Comparison of ENCODE assay signal across 26 mouse cellular contexts in genomic region chr5:112841850-112842249, GRCm38 (mm10). TPM values are rescaled to one million over a fixed set of nuclear protein-coding genes. Genes with fewer than 3 reads are reported as not detected.
DNase-seq lines count a peak whose midpoint lies in the region; ATAC-seq and TF ChIP-seq lines count a peak whose summit lies in the region.
"Had no signal": no experiment of that assay in that cellular context is flagged by ENCODE, and none has a peak within 500 bp of the region (broad histone marks: within the 10 kb centered on the region; RNA-seq: fewer than 3 reads in every experiment).

No protein-coding gene starts in this region.

- H3K4me1 ChIP-seq in forebrain, postnatal 0 days (ENCODE audit: insufficient read depth) = peaks cover 16% of the 10 kb centered on the region; the same call in 1 of the 2 replicates
- H3K4me1 ChIP-seq in forebrain, embryonic 10.5 days = peaks cover 30% of the 10 kb centered on the region
- H3K4me1 ChIP-seq in midbrain, embryonic 15.5 days = peaks cover 38% of the 10 kb centered on the region
- H3K4me1 ChIP-seq: heart, embryonic 13.5 days had no signal

- H3K9me3 ChIP-seq in forebrain, postnatal 0 days (ENCODE audit: low read length) = no peaks in the 10 kb centered on the region
- no peaks in the 10 kb centered on the region for H3K9me3 ChIP-seq in forebrain, embryonic 10.5 days
- H3K9me3 ChIP-seq in midbrain, embryonic 15.5 days = no peaks in the 10 kb centered on the region
- H3K9me3 ChIP-seq: embryonic facial prominence, embryonic 10.5 days; embryonic facial prominence, embryonic 13.5 days; heart, embryonic 10.5 days; heart, embryonic 13.5 days; hindbrain, embryonic 12.5 days had no signal

- TF ChIP-seq POLR2A in brain, embryonic 14.5 days (IDR thresholded peaks at IDR 0.05; ENCODE audit: borderline replicate concordance, extremely low read depth, insufficient read depth, insufficient read length, poor library complexity, severe bottlenecking) = no peak

- no peak overlapping the region for H3K4me2 ChIP-seq in forebrain, postnatal 0 days (ENCODE audit: low read depth)
- H3K4me2 ChIP-seq in midbrain, embryonic 15.5 days = no peak overlapping the region
- H3K4me2 ChIP-seq: embryonic facial prominence, embryonic 13.5 days; heart, embryonic 13.5 days; hindbrain, embryonic 12.5 days had no signal

- peak; percentile 40; the same call in 1 of the 2 replicates for ATAC-seq in forebrain, postnatal 0 days
- ATAC-seq in midbrain, embryonic 15.5 days (replicated peaks) = no peak
- ATAC-seq: activated CD4-positive, CD25-positive, alpha-beta regulatory T cell, adult 4 months; forebrain, embryonic 14.5 days had no signal

- no peak for DNase-seq in forebrain, postnatal 0 days
- no peak for DNase-seq in forebrain, embryonic 10.5 days (ENCODE audit: extremely low spot score, low spot score)
- DNase-seq in layer of hippocampus, adult 2 months (ENCODE audit: low spot score in 2 of 2) = no peak
- DNase-seq in layer of hippocampus, adult 11-12 months (ENCODE audit: low spot score) = no peak
- DNase-seq in brain, embryonic 14.5 days (ENCODE audit: low read depth) = peak; percentile 56
- DNase-seq in spleen, postnatal 36 days (ENCODE audit: low spot score in 2 of 2) = no peak
- DNase-seq in adrenal gland, adult 18-20 months (ENCODE audit: low spot score in 2 of 2) = no peak
- DNase-seq: adrenal gland, postnatal 10 days; adrenal gland, postnatal 36 days; cerebellum, adult 11 months; cerebellum, adult 2 months; cerebellum, adult 9-11 months; cerebellum, postnatal 25 days; embryo, embryonic 11 days; gastrocnemius, postnatal 25 days; heart, adult 2 months; heart, postnatal 14 days; heart, postnatal 4 days had no signal

- no peak overlapping the region for H3K27ac ChIP-seq in forebrain, postnatal 0 days (ENCODE audit: low read depth, low read length)
- H3K27ac ChIP-seq in forebrain, embryonic 10.5 days = no peak overlapping the region
- H3K27ac ChIP-seq in layer of hippocampus, adult 2 months = 0 out of 2 replicates have a peak overlapping the region, but pooled peaks have one; percentile 14
- H3K27ac ChIP-seq in midbrain, embryonic 15.5 days = peak overlapping the region; percentile 35; the same call in 1 of the 2 replicates
- H3K27ac ChIP-seq: embryonic facial prominence, embryonic 10.5 days; embryonic facial prominence, embryonic 13.5 days; heart, adult 2 months; heart, embryonic 10.5 days; heart, embryonic 13.5 days; hindbrain, embryonic 12.5 days had no signal

- 34% methylated on average over 6 of the region's 6 CpGs for WGBS in forebrain, postnatal 0 days
- WGBS in forebrain, embryonic 10.5 days = 44% methylated on average over 6 of the region's 6 CpGs
- WGBS in midbrain, embryonic 15.5 days = 23% methylated on average over 6 of the region's 6 CpGs

- no peak for TF ChIP-seq CTCF in forebrain, postnatal 0 days (IDR thresholded peaks at IDR 0.05; ENCODE audit: low read depth)
- no peak for TF ChIP-seq CTCF in layer of hippocampus, adult 2 months (conservative IDR thresholded peaks at IDR 0.05)
- no peak for TF ChIP-seq CTCF in brain, embryonic 14.5 days (IDR thresholded peaks at IDR 0.05; ENCODE audit: borderline replicate concordance, extremely low read depth, insufficient read depth, insufficient read length)

- no peak overlapping the region for H3K9ac ChIP-seq in forebrain, postnatal 0 days
- no peak overlapping the region for H3K9ac ChIP-seq in midbrain, embryonic 15.5 days
- H3K9ac ChIP-seq: embryonic facial prominence, embryonic 13.5 days; heart, embryonic 13.5 days; hindbrain, embryonic 12.5 days had no signal

- no peaks in the 10 kb centered on the region for H3K36me3 ChIP-seq in forebrain, postnatal 0 days (ENCODE audit: insufficient read depth)
- no peaks in the 10 kb centered on the region for H3K36me3 ChIP-seq in forebrain, embryonic 10.5 days (replicated peaks)
- H3K36me3 ChIP-seq in midbrain, embryonic 15.5 days (replicated peaks) = no peaks in the 10 kb centered on the region
- H3K36me3 ChIP-seq: embryonic facial prominence, embryonic 10.5 days; embryonic facial prominence, embryonic 13.5 days; hindbrain, embryonic 12.5 days had no signal

- H3K27me3 ChIP-seq in forebrain, postnatal 0 days (ENCODE audit: insufficient read depth, low read length) = no peaks in the 10 kb centered on the region
- H3K27me3 ChIP-seq in forebrain, embryonic 10.5 days (ENCODE audit: poor library complexity, severe bottlenecking) = peaks cover 10% of the 10 kb centered on the region
- H3K27me3 ChIP-seq in midbrain, embryonic 15.5 days (replicated peaks) = no peaks in the 10 kb centered on the region
- H3K27me3 ChIP-seq: heart, embryonic 13.5 days had no signal

- H3K4me3 ChIP-seq in forebrain, postnatal 0 days (ENCODE audit: low read depth, low read length) = no peak overlapping the region
- H3K4me3 ChIP-seq in forebrain, embryonic 10.5 days = no peak overlapping the region
- no peak overlapping the region for H3K4me3 ChIP-seq in layer of hippocampus, adult 2 months
- no peak overlapping the region for H3K4me3 ChIP-seq in midbrain, embryonic 15.5 days
- H3K4me3 ChIP-seq: embryonic facial prominence, embryonic 10.5 days; embryonic facial prominence, embryonic 13.5 days; heart, adult 2 months; heart, embryonic 10.5 days; heart, embryonic 13.5 days; hindbrain, embryonic 12.5 days had no signal

RNA-seq across cellular contexts. Expression of gene Myo18b, which starts 54.3 kb away (rescaled TPM):
- 2.0 and 2.5 TPM in 2 replicates for total RNA-seq in forebrain, postnatal 0 days (2014; rRNA removed)
- polyA plus RNA-seq in forebrain, postnatal 0 days (2015; fragmentation: Nextera tagmentation; extraction: Ambion mirVana) = 1.0 and 1.6 TPM in 2 replicates
- polyA plus RNA-seq in forebrain, embryonic 10.5 days (2016; fragmentation: Nextera tagmentation; extraction: Ambion mirVana) = 0.10 and 0.27 TPM in 2 replicates
- 1 to 10 TPM; 1.4 to 1.6 TPM for total RNA-seq in layer of hippocampus, adult 2 months (2021)
- polyA plus RNA-seq in brain, embryonic 14.5 days (2012; rRNA removed) = 1.1 and 1.8 TPM in 2 replicates
- polyA plus RNA-seq in midbrain, embryonic 15.5 days (2015; fragmentation: Nextera tagmentation; extraction: Ambion mirVana) = 1.5 and 1.6 TPM in 2 replicates
- total RNA-seq in adrenal gland, adult 18-20 months (2021) = under 1 TPM; 0.07 to 0.45 TPM
- polyA plus RNA-seq: activated CD4-positive, CD25-positive, alpha-beta regulatory T cell, adult 4 months had no signal

Comparison
In these comparisons a context has a peak if more than half of its experiments do, and no peak if none do; other contexts are left out.
1. H3K27ac ChIP-seq: peak in layer of hippocampus, adult 2 months (single experiment) and midbrain, embryonic 15.5 days (single experiment); none in forebrain, postnatal 0 days (single experiment) and forebrain, embryonic 10.5 days (single experiment).